Mouse (Mus musculus): ENCODE measurements at regions not wholly inside any gene's neighbourhood (a gene's known extent, or its start where the extent isn't known, plus 50 kb on each side); places are given as distances from the start of the nearest gene placed in this dataset.

GRCm38 (mm10) chr8:35192515-35192914, 573.1 kb upstream of the Gm19410 start:
- Histone ChIP-seq H3K4me1 (peaks cover 19% of the 10 kb centered on the region), H3K4me3 (no peak overlapping the region), H3K27ac (no peak overlapping the region), H3K4me2 (no peak overlapping the region), H3K27me3 (no peaks in the 10 kb centered on the region), H3K9ac (no peak overlapping the region), H3K9me3 (no peaks in the 10 kb centered on the region), H3K36me3 (no peaks in the 10 kb centered on the region)
- ATAC-seq (ENCODE audit: insufficient number of reproducible peaks, insufficient read depth, low FRiP score, low TSS enrichment, low read depth), result no peak
- WGBS, result 31% methylated on average over 3 of the region's 3 CpGs

DNA sequence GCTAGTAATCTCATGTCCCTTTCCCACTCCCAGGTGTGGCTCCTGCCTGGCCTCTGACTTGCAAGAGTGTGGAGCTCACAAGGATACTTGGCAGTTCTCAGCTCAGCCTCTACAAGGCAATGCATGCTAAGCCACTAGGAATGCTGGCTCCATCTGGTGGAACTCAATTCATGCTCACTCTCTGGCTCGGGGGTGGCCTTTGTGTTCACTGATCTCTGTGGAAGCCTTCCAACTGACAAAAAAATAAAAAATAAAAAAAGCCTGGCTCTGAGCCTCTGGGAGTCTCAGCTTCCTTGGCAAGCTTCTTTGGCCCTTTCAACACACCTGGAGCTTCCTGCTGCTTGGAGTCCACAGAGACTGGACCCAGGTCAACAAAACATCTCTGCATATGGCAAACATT, 571.8 kb upstream of the Gm19410 start:
- WGBS, result 17% methylated on average over 1 of the region's 1 CpGs
- Histone ChIP-seq H3K9me3 (no peaks in the 10 kb centered on the region), H3K27me3 (no peaks in the 10 kb centered on the region), H3K4me2 (no peak overlapping the region), H3K4me1 (peaks cover 28% of the 10 kb centered on the region), H3K36me3 (no peaks in the 10 kb centered on the region), H3K27ac (peak overlapping the region; percentile 9; the same call in 1 of the 2 replicates), H3K4me3 (no peak overlapping the region), H3K9ac (no peak overlapping the region)
- peak; percentile 39; the same call in 1 of the 2 replicates for ATAC-seq (ENCODE audit: insufficient number of reproducible peaks, insufficient read depth, low FRiP score, low TSS enrichment, low read depth)

- Histone ChIP-seq H3K4me3 (no peak overlapping the region), H3K9me3 (no peaks in the 10 kb centered on the region), H3K9ac (no peak overlapping the region), H3K27me3 (no peaks in the 10 kb centered on the region), H3K4me1 (peaks cover 34% of the 10 kb centered on the region), H3K36me3 (no peaks in the 10 kb centered on the region), H3K27ac (no peak overlapping the region), H3K4me2 (no peak overlapping the region)
- no peak for ATAC-seq (ENCODE audit: insufficient number of reproducible peaks, insufficient read depth, low FRiP score, low TSS enrichment, low read depth)
- WGBS, result 13% methylated on average over 4 of the region's 4 CpGs
Observed at GRCm38 (mm10) chr8:35196189-35196588, 569.4 kb upstream of the Gm19410 start.

DNA sequence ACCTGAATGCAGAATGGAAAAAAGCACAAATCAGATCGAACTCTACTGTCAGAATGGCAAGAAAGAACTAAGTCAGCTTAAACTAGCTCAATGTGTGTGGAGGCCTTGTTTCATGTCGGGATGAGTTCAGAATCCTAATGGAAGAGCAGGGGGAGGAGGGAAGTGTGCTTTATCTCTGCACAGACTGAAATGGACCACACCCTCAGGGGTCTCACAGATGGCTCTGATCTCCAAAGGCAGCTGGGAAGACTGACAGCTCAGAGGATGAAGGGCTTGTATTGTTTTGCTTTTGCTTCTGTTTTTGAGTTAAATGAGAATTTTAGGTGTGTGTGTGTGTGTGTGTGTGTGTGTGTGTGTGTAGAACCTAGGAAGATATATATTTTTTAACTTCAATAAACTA, 566.8 kb upstream of the Gm19410 start:
- Histone ChIP-seq H3K27ac (peak overlapping the region; percentile 11; the same call in 1 of the 2 replicates), H3K36me3 (no peaks in the 10 kb centered on the region)
- no peak for ATAC-seq (ENCODE audit: insufficient number of reproducible peaks, insufficient read depth, low FRiP score, low TSS enrichment, low read depth)

GRCm38 (mm10) chr8:35201416-35201815, 564.2 kb upstream of the Gm19410 start:
- no peak overlapping the region for H3K4me3 ChIP-seq
- no peaks in the 10 kb centered on the region for H3K9me3 ChIP-seq
- peak overlapping the region; percentile 5; the same call in 1 of the 2 replicates for H3K27ac ChIP-seq
- no peak overlapping the region for H3K4me2 ChIP-seq
- no peak for ATAC-seq (ENCODE audit: insufficient number of reproducible peaks, insufficient read depth, low FRiP score, low TSS enrichment, low read depth)
- WGBS, result 50% methylated on average over 12 of the region's 12 CpGs
- no peaks in the 10 kb centered on the region for H3K27me3 ChIP-seq
- H3K9ac ChIP-seq, result no peak overlapping the region
- no peaks in the 10 kb centered on the region for H3K36me3 ChIP-seq
- H3K4me1 ChIP-seq, result peaks cover 33% of the 10 kb centered on the region

More for the DNA sequence above, 566.8 kb upstream of the Gm19410 start:
- no peak overlapping the region for H3K9ac ChIP-seq
- no peaks in the 10 kb centered on the region for H3K27me3 ChIP-seq
- no peak overlapping the region for H3K4me2 ChIP-seq
- H3K4me3 ChIP-seq, result no peak overlapping the region
- H3K9me3 ChIP-seq, result no peaks in the 10 kb centered on the region
- H3K4me1 ChIP-seq, result peaks cover 30% of the 10 kb centered on the region
- WGBS, result 34% methylated on average over 2 of the region's 2 CpGs

DNA sequence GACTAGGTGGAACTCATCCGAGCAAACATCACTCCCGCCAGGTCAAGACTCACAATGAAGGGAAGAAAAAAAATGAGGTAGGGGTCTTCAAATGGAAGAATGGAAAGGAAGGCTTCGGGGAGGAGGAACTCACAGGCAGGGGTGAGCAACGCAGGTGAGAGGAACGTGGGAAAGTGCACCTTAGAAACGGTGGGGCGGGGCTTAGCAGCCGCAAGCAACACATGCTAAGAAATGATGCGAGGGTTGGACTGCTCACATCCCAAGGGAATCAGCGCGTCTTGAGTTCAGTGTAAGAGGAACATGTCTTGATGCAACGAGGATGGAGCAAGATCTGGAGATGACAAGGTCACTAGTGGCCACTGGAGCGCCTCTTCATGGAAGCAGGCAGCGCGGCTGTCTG, 560.6 kb upstream of the Gm19410 start:
- H3K9me3 ChIP-seq, result no peaks in the 10 kb centered on the region
- no peak for ATAC-seq (ENCODE audit: insufficient number of reproducible peaks, insufficient read depth, low FRiP score, low TSS enrichment, low read depth)
- H3K27ac ChIP-seq, result no peak overlapping the region
- H3K9ac ChIP-seq, result no peak overlapping the region
- WGBS, result 63% methylated on average over 15 of the region's 15 CpGs
- peaks cover 20% of the 10 kb centered on the region for H3K4me1 ChIP-seq
- no peaks in the 10 kb centered on the region for H3K27me3 ChIP-seq
- H3K36me3 ChIP-seq, result no peaks in the 10 kb centered on the region
- peak overlapping the region; percentile 33 for H3K4me2 ChIP-seq
- no peak overlapping the region for H3K4me3 ChIP-seq

DNA sequence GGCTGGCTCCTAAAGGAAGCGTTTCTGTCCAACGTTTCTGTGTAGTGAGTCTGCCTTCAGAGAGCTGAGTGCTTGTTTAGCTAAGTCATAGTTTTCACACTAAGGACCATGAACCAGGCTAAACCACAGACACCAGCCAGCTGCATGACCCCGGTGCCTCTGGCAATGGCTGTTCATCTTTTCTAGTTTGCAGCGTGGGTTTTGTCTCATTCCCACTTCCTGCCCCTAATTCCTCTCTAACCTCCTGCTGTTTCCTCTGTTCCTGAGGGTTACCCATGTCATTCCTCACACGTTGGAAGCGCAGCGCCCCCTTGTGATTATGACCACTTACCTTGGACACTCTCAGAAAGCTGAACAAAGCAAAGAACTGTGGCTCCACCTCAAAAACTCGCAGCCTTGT, 560.1 kb upstream of the Gm19410 start:
- H3K36me3 ChIP-seq, result no peaks in the 10 kb centered on the region
- H3K4me2 ChIP-seq, result peak overlapping the region; percentile 33
- ATAC-seq (ENCODE audit: insufficient number of reproducible peaks, insufficient read depth, low FRiP score, low TSS enrichment, low read depth), result peak; percentile 6; the same call in 1 of the 2 replicates
- no peak overlapping the region for H3K27ac ChIP-seq
- 8% methylated on average over 8 of the region's 8 CpGs for WGBS
- H3K9ac ChIP-seq, result no peak overlapping the region
- no peak overlapping the region for H3K4me3 ChIP-seq
- H3K27me3 ChIP-seq, result no peaks in the 10 kb centered on the region
- no peaks in the 10 kb centered on the region for H3K9me3 ChIP-seq
- H3K4me1 ChIP-seq, result peaks cover 19% of the 10 kb centered on the region

DNA sequence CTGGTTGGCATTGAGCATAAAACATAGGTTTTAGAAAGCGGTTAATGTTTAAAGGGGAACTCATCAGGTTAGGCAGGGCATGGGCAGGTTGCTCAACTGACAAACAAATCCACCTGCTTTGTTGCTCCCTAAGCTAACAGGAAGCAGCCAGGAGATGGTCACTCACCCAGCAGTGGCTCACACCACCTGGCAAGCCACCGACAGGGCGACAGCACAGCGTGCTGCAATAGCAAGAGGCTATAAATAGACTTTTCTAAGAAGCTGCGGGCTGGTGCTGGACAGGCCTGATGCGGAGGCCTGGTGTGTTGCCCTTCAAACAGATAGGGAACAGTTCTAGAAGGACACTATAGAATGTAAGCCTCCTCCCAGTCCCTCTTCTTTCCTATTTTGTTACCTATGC, 559.3 kb upstream of the Gm19410 start:
- peaks cover 16% of the 10 kb centered on the region for H3K4me1 ChIP-seq
- no peak overlapping the region for H3K4me3 ChIP-seq
- ATAC-seq (ENCODE audit: insufficient number of reproducible peaks, insufficient read depth, low FRiP score, low TSS enrichment, low read depth), result no peak
- H3K27ac ChIP-seq, result no peak overlapping the region
- WGBS, result 65% methylated on average over 6 of the region's 6 CpGs
- H3K27me3 ChIP-seq, result no peaks in the 10 kb centered on the region
- no peak overlapping the region for H3K4me2 ChIP-seq
- H3K9ac ChIP-seq, result no peak overlapping the region
- no peaks in the 10 kb centered on the region for H3K36me3 ChIP-seq
- H3K9me3 ChIP-seq, result no peaks in the 10 kb centered on the region

DNA sequence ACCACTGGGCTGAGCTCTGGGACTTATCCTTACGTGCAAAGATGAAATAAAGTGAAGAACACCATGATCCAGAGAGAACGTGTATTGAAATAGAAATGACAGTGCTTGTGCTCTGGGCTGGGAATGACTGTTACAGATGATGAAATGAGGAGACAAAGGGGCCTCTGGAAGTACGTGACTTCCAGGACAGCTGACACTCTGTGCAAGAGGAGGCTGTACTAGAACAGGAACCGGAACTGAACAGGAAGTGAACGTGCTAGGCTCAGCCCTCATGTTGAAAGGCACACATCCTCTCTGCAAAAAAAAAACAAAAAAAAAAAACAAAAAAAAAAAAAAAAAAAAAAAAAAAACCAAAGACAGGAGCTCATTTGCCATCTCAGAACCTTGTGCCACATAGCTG, 557.2 kb upstream of the Gm19410 start:
- Histone ChIP-seq H3K4me3 (no peak overlapping the region), H3K4me1 (peaks cover 30% of the 10 kb centered on the region), H3K4me2 (no peak overlapping the region), H3K9me3 (no peaks in the 10 kb centered on the region), H3K9ac (no peak overlapping the region), H3K27me3 (no peaks in the 10 kb centered on the region), H3K36me3 (no peaks in the 10 kb centered on the region), H3K27ac (no peak overlapping the region)
- ATAC-seq (ENCODE audit: insufficient number of reproducible peaks, insufficient read depth, low FRiP score, low TSS enrichment, low read depth), result no peak
- 70% methylated on average over 5 of the region's 5 CpGs for WGBS

DNA sequence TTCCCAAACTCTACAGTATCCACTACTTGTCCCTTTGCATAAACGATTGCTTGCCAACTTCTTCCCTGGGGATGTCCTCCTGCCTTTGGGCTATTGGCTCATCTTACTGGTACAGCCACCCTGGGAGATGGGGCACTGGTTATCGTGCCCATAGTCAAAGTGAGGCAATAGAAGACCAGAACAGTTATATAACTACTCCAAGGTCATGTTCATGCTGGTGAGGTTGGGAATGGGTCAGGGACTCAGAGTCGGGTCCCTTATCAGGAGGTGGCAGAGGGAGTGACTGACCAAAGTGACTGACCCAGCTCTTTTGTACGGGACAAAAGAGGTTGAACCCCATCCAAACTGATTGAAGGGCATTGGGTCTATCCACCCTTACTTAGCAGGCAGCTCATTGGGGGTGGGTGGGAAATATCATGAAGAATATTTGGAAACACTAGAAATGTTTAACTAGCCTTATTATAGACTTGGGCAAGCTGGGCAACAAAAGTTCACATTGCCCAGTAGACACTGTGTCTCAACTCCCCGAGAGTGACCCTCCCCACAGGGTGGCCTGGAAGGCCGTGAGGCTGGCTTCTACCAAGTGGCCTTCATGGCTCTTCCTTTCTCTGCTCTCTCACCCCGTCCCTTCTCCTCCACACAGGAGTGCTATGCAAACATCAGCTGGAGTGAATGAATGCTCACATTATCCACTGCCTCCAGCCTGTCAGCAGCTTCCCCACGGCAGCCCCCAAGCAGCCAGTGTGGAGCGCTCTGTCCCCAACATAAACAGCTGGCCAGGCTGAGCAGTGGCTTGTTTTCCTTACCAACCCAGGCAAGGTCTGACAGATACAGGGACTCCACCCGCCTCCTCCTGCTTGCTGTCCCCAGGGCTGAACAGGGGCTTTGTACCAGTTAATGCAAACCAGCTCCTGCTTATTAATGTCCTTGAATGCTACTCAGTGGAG, 553.8 kb upstream of the Gm19410 start:
- no peak overlapping the region for H3K4me3 ChIP-seq
- peaks cover 28% of the 10 kb centered on the region for H3K4me1 ChIP-seq
- no peaks in the 10 kb centered on the region for H3K27me3 ChIP-seq
- ATAC-seq (ENCODE audit: insufficient number of reproducible peaks, insufficient read depth, low FRiP score, low TSS enrichment, low read depth), result peak; percentile 74; the same call in 1 of the 2 replicates
- no peak overlapping the region for H3K4me2 ChIP-seq
- H3K9ac ChIP-seq, result no peak overlapping the region
- H3K9me3 ChIP-seq, result no peaks in the 10 kb centered on the region
- no peaks in the 10 kb centered on the region for H3K36me3 ChIP-seq
- peak overlapping the region; percentile 69 for H3K27ac ChIP-seq
- WGBS, result 50% methylated on average over 10 of the region's 10 CpGs

DNA sequence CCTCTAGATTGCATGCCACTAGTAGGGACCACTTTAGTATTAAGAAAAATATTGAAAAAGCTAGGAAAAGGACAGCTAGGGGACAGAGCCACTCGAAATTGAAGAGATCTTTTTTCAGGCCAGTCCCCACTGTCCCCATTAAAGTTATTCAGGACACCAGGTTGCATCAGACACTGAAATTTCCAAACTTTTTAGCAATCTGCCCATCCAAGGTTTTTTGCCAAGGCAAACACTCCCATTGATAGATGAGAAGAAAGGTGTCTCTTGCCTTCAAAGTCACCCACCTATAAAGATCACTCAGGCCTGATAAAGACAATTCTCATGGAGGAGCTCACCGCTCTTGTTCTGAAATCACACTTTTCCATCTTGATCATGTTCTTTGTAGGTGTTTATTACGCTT, 552.1 kb upstream of the Gm19410 start:
- Histone ChIP-seq H3K27ac (no peak overlapping the region), H3K36me3 (no peaks in the 10 kb centered on the region), H3K27me3 (no peaks in the 10 kb centered on the region), H3K4me1 (peaks cover 43% of the 10 kb centered on the region), H3K9ac (no peak overlapping the region), H3K4me3 (no peak overlapping the region), H3K4me2 (no peak overlapping the region), H3K9me3 (no peaks in the 10 kb centered on the region)
- WGBS, result 83% methylated on average over 3 of the region's 3 CpGs
- no peak for ATAC-seq (ENCODE audit: insufficient number of reproducible peaks, insufficient read depth, low FRiP score, low TSS enrichment, low read depth)

- Histone ChIP-seq H3K27me3 (no peaks in the 10 kb centered on the region), H3K27ac (peak overlapping the region; percentile 78), H3K4me1 (peaks cover 36% of the 10 kb centered on the region), H3K4me2 (no peak overlapping the region; the same call in 1 of the 2 replicates), H3K9ac (no peak overlapping the region), H3K4me3 (no peak overlapping the region), H3K9me3 (no peaks in the 10 kb centered on the region), H3K36me3 (no peaks in the 10 kb centered on the region)
- 42% methylated on average over 11 of the region's 11 CpGs for WGBS
- no peak for ATAC-seq (ENCODE audit: insufficient number of reproducible peaks, insufficient read depth, low FRiP score, low TSS enrichment, low read depth)
Observed at GRCm38 (mm10) chr8:35217604-35218003, 548.0 kb upstream of the Gm19410 start.

Measured in embryonic facial prominence, embryonic 13.5 days (tissue).